Mouse (Mus musculus) adrenal gland, postnatal 25 days (tissue): ENCODE data around the gene BC030500. TPM values are rescaled to one million over a fixed set of nuclear protein-coding genes. Genes with fewer than 3 reads are reported as not detected.

Source experiments
- DNase-seq: peaks from one replicate; pipeline ENCODE4 v3.0.0; 2021; ENCODE audit warnings: mixed read lengths
- long read RNA-seq: library from polyadenylated mRNA; stranded (forward); transcript quantifications from one replicate; pipeline ENCODE4 v2.0.0, GENCODE M21; 2021
- total RNA-seq: library from RNA; stranded (reverse); gene quantifications from 2 replicates; pipeline ENCODE4 v1.2.3, GENCODE M21; 2021

BC030500 gene
- total RNA-seq, result not detected in 2 replicates
- long read RNA-seq, result 0 reads

GRCm38 (mm10) chr8:58911677-58912076, at the start of gene BC030500:
Gene BC030500 (plus strand): TSS chr8:58911755.
- DNase-seq, result no peak

DNA sequence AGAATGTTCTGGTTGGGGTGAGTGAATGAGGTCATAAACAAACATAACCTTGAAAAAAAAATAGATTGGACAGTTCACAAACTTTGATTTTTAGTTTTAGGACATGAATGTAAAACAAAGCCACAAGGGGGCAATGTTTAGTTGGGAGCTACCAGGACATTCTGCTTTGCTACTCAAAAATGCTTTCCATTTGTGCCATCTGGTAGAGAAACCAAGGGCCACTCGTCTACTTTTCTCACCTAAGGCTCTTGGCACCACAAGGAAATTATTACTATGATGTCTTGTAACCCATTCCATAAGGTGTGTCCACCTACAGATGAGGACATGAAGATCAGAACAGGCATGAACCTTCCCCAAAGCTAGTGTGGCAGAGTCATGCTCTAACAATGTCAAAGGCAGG, 25.1 kb upstream of the BC030500 start:
- DNase-seq, result no peak

DNA sequence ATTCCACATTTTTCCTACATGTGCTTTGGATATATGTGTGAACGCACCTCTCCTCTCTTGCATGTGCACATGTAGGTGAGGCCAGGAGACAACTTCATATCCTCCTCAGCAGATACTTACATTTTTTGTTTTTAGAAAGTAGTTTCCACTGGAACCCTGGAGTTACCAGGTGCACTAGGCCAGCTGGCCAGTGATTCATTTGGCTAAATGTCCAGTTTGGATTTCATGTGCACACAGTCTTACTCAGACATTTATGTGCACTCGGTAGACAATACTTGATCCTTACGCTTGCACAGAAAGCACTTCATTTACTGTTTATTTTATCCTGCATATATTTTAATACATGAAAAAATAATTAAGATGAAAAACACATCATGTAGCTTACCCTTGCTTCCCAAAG, 21.0 kb upstream of the BC030500 start:
- no peak for DNase-seq

DNA sequence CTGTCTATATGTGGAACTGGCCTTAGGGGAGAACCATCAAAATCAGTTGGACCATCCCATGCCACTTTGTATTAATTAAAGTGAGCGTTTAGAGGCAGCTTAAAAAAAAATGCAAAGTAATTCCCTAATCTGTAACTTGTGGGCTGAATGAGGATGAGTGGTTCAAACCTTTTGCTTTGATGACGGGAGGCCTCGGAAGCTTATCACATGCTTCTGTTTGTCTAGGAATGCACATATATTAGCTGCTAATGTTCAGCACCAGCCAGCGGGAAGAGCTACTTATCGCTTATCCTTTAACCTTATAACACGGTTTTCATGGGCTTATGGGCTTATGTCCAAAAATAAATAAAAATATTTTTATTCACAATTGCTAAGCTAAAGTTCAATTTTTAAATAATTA, 15.6 kb upstream of the BC030500 start:
- no peak for DNase-seq

- DNase-seq, result no peak
Measured at GRCm38 (mm10) chr8:58904465-58904864, 7.1 kb upstream of the BC030500 start.

DNA sequence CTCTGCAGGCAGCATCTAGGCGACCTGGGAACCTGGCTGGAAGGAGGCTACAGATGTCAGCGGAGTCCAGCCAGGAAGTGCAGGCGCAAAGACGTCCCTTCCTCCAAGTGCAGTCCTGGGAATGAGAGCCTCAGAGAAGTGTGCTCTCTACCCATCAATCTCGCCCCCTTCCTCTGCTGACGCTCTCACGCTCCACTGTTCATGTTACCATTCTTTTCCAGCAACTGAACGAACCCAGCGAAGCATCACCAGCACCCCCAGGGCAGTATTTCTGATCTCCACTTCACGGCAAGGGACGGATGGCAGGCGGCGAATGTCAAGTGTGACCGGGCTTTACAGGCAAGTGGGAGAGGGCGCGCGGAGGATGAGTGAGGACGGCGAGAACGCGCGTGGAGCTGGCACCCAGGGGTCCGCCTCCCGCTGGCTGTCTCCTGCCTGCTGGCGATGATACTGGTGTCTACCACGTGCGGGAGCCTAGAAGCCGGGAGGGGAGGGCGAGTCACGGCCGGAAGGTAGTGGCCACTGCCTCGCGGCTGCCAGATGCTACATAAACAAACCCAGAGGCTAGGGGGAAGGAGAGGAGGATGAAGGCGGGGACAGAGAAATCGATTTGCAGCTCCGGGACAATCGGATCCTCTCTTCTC, 763 bp downstream of the BC030500 start, which contains the start of gene Galntl6:
Gene Galntl6, minus strand, starts transcription at position 445 of the 644 bp plus-strand sequence.
- DNase-seq, result no peak

DNA sequence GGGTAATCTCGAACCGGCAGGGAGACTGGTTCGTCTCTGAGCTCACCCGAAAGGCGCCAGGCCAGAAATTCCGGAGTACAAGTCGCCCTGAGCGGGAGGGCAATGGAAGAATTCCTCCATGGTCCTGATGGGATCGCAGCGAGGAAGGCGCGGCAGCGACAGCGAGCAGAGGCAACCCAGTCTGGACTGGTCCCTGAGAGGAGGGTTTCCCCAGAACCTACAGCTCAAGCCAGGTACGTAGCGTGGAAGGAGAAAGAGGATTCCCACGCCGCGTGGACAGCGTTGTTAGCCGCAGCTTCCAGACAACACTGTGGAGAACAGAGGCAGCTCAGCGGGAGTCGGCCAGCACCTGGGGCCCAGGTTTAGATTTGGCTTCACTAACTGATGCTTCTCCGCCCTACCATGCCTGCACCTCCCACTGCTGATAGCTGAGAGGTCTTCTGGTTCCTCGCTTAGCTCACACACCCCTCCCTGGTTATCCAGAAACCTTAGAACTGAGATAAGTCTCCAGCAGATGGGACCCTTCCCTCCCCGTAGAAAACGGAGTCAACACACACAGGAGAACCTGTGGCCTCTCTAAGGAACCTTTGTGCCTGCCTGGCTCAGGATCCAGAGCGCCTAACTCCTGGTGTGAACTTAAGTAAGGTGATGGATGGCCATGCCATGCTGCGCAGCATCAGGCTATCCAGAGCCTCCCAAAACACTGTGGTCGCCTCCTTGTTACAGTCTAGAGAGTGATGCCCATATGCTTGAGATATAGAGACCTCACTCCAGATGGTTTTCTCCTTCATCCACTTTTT, 1.5 kb downstream of the BC030500 start:
- no peak for DNase-seq

GRCm38 (mm10) chr8:58913640-58913968, 2.0 kb downstream of the BC030500 start:
- no peak for DNase-seq

DNA sequence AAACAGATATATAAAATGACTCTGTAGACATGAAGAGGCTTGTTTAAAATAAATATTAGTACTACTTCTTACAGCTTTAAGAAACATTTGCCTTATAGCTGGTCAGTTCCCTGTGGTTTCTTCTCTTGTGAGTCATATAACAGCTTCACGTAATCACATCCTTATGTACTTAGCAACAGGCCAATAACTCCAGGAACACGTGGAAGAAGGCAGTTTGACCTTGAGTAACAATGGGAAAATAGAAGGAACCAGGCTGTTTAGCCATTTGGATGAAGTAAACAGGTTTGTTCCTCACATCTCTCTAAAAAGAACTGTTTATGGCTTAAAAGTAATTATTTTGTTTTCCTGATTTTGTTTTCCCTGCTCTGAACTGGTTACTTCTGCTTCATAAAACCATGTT, 3.6 kb downstream of the BC030500 start:
- no peak for DNase-seq

- no peak for DNase-seq
Measured at GRCm38 (mm10) chr8:58931066-58931465, 19.5 kb downstream of the BC030500 start.

GRCm38 (mm10) chr8:58943773-58944172, 32.2 kb downstream of the BC030500 start:
- no peak for DNase-seq

DNA sequence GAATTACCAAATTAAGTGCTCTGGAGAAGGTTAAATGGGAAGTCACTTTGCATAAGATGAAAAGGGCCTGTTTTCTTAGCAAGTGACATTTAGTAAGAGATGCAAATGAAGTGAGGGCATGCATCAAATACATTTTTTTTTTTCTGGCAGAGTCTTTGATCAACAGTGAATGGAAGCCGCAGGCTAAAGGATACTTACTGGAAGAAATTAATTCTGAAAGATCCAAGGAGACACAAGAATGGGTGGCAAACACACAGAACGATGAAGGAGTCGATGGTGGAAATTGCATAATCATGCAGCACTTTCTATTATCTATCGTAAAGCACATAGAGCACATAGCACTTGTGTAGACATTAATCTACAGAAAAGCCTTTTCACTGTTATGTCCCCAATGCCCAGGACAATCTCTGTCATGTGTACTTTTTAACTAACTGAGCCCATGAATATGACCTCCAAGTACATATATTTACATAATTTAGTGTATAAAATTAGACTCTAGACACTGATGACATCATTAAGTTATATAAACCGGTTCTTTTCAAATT, 45.7 kb downstream of the BC030500 start:
- DNase-seq, result no peak

Other genes with a start within 250 kb of the BC030500 start
- not detected in 2 replicates for gene Galntl6, start 885 bp downstream of the BC030500 start, total RNA-seq